Mouse (Mus musculus) 3T3-L1 (cell line): Measurements from ENCODE around the gene Ptpn13.

Source experiments
- DNase-seq: peaks from one replicate; pipeline ENCODE4 v3.0.0-alpha.2; 2015; ENCODE audit warnings: low read depth, low spot score

The Ptpn13 gene

DNA sequence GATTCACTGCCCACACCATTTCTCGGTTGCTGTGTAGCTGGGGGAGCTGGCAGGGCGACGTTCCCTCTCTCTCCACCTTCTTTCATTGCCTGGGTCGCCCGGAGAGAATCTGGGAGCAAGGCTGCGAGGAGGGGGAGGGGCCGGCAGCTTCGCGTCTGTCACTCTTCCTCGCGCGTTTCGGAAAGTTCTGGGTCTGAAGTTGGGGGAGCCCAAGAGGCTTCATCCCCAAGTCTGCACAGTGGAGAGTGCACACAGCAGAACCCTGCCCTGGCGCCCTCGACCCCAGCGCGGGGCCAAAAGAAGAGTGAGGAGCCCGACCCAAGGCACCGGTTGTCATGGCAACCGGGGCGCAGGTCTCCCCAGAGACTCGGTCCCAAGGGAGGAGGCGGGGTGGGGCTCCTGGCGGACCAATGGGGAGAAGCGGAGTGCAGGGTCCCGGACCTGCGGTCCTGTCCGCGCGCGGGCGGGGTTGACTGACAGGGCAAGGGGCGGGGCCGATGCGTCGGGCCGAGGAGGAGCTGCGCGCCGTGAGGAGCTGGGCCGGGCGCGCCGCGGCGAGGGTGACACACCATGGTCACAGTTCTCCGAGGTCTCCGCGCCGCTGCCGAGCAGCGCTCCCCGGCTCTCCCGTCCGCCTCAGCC is at the start of gene Ptpn13:
Ptpn13 (plus strand) TSS at position 515 of the 642 bp plus-strand sequence.
- peak; percentile 74 for DNase-seq

DNA sequence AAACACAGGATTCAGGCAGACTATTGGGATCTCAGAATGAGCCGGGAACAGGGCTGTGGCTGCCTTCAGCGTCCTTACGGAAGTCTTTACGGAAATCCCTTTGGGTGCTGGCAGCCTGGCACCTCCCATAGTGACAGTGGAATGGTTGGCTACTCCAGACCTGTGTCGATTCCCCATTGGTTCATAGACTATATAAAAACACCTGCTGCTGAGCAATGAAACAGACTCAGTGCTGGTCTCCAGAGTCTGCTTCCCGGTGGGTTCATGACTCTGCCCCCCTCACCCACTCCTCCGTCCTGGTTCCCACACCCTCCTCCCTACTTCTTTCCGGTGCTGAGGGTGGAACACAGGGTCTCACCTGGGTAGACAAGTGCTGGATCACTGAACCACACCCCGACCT is 49.8 kb upstream of the Ptpn13 start:
- no peak for DNase-seq

DNA sequence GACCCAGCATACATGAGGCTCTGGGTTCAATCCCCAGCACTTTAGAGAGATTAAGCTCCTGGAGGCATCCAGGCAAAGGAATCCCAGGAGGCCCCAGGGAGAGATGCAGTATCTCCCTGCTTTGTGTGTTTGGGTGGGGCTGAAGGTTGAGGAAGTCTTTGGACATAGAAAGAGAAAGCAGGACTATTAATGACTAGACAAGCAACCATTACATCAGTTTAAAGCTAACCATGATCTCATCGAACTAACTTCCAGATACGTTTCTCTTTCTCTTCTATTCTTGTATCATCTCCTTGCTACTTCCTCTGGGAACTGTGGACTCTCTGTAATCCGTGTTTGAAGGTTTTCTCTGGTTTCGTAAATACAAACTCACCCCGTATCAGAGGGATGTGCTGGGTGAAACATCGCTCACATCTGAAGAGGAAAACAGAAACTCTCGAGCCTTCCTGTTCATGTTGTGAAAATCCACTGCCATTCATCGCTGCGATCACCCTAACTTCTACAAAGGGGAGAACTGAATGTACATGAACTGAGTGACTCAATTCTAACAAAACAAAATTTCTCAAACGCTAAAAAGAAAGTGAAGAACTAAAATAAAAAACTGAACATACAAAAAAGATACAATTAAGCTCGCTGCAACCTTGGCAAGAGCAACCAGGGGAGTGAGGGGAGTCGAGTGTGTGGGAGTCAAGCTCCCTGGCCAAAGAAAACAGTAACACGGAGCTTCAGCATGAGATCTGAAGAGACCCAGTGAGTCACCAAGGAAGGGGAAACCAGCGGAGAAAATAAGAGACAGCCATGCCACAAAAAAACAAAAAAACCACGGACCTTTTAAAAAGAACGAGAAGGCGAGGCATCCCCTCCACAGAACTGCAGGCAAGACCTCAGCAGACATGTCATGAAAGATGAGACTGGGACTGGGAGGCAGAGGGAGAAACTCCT is 48.4 kb upstream of the Ptpn13 start:
- peak; percentile 81 for DNase-seq

DNA sequence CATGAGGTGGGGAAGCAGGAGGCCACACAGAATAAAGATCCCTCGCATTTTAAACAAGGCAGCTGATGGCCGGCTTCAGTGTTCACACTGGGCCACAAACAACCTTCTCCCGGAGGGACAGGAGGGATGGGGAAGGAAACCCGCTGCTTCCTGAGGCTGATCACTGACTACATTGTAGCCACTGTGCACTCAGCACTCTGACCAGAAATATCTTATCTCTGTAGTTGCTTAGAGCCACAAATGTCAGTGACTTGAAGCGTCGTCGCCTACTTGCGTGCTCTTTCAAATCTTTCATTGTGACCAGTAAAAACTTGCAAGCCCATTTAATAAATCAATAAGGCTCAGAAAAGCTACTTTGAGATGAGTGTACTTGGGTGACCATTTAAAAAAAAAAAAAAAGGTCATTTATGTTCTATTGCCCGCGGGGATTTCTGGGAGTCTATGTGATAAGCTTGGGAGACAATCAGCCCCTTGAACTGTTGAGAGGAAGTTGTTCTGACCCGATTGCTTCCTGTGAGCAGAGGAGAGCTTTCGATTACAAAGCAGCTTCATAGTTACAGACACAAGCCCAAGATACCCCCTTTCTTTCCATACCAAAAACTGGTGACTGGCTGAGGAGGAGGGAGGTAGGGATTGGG is 47.4 kb upstream of the Ptpn13 start:
- no peak for DNase-seq

DNA sequence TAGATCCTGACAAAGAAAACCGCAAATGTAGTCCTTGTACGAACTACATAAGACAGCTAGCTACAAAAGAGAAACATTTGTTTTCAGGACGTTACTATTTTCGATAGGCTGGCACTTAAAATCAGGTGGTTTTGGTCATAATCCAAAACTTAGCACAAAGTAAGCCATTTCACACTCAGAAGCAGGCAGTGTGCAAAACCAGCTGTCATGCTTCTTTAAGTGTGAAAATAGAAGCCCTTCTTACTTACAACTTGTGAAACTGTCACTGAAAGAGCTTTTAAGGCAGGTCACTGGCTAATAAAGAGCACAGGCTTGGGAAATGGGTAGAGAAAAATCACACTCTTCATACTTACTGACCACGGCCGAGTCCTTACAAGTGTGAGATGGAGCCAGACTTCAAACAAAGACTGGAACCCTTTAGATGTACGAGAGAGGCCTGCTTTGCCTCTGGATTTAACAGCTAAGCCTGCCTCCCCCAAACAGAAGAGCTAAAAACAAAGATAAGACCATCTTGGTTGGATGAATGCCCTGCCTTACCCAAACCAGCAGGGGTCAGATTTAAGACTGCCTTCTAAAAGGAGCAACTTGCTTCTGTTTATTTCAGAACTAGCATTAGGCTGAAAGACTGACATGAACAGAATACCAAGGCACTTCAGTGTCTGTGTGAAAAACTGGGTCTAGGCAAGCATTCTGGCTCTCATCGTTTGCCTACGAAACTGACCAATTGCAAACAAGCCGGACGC is 44.0 kb upstream of the Ptpn13 start:
- no peak for DNase-seq

DNA sequence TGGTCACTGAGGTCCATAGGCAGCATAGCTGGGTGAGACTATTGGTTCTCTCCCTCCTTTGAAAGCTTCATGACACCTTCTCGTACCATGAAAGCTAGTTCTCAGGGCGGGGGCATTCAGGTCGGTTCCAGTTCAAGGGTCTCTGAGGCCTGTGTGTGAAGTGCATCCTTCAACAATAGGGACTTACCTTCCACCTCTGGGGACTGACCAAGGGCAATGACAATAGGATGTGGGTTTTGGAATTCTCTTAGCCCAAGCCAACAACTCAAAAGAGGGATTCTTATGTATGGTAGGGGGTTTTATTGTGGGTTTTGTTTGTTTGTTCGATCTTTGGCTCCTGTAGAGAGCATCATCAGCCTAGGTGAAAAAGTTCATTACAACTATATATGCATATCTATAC is 42.0 kb upstream of the Ptpn13 start:
- no peak for DNase-seq

DNA sequence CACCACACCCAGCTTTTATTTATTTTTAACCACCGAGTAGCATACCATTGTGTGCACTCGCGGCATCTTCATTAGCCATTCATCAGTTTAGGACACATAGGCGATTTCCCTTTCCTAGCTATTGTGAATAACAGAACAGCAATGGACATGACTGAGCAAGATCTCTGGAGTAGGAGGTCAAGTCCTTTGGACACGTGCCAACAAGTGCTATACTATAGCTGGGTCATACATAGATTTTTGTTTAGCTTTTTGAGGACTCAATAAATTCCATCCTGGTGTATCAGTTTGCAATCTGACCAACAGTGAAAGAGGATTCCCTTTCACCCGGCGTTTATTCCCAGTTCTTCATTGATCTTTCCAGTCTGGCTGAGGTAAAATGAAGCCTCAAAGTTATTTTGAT is 41.0 kb upstream of the Ptpn13 start:
- peak; percentile 15 for DNase-seq

DNA sequence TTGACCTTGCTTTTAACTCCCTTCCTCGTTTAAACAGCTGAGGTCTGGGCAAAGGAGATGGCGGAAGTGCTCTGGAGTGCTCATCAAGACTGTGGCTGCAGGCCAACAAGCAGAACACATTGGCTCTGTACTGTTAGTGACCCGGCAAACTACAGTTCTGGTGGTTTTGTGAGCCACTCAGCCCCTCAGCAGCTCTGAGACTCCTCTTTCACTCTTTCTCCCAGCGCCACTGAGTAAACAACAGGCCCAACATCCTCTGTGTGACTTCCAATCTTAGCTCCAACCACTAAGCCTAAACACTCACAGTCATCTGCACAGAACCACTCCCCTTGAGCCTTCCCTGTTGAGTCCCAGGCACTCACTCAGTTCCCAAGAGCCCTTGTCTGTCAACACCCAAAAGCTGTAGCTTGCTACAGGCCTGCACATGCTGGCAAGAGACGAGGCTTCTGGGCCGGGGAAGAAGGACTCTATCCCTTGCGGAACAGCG is 37.4 kb upstream of the Ptpn13 start:
- DNase-seq = no peak

DNA sequence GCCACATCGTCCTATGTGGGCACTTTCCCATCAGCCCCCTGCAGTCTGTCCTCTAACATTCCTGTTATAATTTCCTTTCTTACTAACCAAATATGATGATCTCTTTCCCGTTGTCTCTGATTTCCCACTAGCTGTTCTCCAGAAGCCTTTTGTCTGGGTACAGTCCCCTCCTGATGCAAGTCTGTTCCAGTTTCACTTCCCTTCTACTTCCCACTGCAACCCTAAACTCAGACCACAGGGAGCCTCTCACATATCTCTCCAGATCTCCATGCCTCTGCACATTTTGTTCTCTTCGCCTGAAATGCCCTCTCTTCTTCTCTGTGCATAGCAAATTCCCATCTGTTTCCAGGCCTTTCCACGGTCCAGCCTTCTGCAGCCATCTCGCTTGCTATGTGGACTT is 35.6 kb upstream of the Ptpn13 start:
- no peak for DNase-seq

DNA sequence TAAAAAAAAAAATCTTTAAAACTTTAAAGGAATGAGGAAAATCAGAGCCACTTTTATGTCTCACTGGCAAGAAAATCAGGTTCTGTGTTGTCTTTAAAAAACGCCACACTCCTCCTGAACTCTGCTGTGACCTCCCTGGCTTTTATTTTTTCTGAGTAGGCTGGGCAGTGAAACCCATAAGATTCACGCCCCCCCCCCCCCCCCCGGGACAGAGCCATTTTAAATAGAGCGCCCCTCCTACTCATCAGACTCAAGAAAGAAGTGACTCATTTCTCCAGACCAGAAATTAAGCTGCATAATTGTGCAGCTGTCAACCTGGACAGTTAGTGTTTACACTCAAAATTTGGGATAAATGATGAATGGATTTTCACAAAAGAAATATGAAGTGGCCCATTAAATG is 31.8 kb upstream of the Ptpn13 start:
- peak; percentile 9 for DNase-seq

DNA sequence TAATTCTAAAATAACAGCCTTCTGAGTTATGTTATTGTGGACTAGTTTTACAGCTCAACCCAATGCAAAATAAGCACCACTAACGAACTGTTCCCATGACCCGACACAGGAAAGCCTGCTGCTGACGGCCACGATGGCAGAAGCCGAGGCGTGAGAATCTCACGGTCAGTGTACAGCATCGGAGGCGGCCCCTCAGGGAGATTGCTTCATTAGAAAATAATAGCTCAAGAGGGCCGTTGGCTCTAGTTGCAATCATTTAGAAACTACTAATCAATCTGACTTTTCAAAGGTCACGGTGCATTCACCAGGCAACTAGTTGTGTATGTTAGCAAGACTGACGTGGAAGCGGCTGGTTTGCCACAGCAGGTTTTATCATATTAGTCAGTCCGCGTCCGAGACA is 31.2 kb upstream of the Ptpn13 start:
- no peak for DNase-seq

DNA sequence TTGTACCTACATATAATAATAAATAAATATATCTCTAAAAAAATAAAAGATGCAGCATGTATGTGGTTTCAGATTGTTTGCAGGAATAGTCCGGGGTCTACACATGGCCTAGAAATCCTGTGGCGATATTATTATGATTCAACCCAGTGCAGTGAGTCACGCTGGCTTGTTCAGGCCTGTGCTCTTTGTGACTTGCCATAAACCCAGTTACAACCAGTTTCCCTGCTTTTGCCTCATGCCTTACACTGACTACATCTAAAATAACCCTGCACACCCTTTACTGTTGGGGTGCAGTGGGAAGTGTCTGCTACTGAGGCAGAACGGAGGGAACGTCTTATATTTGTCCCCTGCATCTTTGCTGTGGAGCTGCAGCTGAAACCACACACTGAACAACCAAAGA is 29.3 kb upstream of the Ptpn13 start:
- DNase-seq = no peak

DNA sequence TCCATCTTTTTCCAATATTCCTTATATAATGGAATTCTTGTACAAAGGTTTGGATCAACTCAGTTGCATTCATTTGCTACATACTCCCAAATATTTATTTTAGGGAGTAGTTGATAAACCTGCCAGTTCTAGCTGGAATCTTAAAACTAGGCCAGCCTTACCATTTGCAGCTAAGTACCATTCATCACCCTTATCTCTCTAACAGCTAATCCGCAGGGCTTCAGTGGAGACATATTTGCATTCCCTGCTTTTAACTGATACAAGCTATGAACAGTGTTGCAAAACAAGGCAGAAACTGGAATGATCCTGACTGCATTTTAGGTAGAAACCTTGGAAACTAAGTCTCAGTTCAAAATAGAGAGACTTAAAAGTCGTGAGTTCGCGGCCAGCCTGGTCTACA is 27.6 kb upstream of the Ptpn13 start:
- no peak for DNase-seq

DNA sequence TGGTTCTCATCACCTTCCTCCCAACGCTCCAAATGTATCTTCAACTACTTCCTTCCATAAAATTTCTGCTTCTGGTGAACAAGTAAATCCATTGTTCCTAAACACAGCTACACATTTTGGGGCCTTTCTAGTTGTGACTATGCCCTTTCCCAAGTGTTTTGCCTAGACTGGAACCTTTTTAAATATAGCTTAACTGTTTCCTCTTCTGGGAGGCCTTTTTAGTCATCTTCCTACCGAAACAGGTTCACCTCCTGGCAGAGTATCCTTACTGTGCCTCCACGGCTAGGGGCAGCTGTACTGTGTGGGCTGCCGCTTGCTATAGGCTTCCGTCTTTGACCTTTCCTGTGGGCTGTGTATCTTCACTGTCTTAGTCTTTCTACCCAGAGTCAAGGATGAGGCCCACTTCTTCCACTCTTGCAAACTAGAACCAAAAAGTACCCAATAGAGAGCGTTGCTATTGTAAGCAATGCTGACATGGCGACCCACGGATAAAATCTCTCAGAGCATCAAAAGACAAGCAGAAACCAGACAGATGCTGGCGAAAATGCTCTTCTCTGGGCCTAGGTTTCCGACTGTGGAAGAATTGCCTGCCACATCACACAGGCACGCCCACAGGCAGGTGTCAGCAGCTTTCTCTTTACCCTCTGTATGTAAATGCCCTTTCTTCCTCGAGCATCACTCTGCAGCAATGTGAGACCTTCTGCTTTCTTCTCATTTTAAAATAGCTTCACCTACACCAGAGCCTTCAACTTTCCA is 20.6 kb upstream of the Ptpn13 start:
- no peak for DNase-seq

DNA sequence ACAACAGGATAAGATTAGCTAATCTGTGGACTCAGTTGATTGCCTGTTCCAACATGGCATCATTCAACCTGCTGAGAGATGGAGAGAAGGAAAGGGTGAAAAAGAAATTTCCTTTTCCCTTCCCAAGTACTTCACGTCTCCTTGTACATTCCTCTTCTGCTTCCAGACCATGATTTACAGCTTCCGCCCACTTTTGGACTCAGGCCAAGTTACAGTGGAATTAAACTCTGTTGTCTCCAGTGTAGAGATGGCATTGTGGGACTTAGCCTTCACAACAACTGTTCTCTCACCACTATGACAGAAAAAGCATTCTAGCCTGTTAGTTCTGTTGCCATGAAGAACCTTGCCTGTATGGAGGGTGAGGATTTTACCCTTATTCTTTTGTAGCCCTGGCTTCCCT is 19.1 kb upstream of the Ptpn13 start:
- no peak for DNase-seq

DNA sequence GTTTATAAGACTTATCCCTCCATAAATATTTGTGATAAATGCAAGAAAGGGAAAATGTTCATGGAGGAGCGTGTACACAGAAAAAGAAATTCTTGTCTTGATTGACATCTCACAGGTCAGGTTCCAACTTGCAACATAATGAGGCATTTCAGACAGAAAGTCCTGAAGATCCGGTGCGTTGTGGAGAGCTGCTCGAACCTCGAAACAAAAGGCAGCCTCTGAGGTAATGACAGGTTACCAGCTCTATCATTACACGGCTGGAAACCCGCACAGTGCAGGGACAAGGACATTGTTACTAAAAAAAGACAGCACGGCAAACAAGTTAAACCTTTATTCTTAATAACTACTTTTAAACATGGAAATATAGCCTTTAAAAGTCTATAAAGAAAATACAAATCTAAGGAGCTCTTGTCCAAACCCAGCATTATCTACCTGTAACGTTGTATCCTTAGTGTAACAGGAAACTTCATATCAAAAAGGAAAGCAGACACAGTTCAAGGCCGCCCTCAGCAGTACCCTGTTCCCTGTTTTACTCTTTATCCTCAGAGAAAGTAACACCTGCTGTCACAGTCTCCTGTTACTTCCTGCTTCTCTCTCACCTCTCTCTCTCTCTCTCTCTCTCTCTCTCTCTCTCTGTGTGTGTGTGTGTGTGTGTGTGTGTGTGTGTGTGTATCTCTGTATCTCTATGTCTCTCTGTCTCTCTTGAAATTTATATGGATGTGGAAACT is 12.8 kb upstream of the Ptpn13 start:
- no peak for DNase-seq

DNA sequence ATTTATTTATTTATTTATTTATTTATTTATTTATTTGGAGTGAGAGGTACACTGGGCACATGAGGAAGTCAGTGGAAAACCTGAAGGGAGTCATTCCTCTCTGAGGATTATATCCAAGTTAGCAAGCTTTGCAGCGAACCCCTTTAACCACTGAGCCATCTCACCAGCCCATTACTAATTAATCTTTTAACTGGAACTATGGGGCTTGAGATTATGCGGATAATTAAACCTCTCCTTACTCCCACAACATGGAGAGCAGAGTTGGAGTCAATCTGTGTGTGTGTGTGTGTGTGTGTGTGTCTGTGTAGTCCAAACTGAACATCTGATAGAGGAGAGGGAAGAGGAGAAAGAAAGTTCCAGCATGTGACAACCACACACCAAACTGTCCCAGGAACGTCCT is 10.4 kb upstream of the Ptpn13 start:
- no peak for DNase-seq

DNA sequence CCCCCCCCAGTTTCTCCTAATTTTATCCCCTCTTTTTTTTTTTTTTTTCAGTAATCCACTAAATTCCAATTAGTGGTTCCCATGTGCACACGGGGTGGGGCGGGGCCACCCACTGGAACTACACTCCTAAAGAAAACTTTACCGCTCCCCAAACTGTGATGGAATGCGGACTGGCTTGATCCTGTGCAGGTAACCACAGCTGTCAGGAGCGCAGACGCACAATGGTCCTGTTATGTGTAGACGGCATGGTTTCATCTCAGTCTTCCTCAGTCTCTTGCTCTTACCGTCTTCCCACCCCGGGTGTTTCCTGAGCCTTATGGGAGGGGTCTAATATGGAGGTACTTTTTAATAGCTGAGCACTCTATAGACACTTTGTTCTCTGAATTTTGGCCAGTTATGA is 7.0 kb upstream of the Ptpn13 start:
- no peak for DNase-seq

DNA sequence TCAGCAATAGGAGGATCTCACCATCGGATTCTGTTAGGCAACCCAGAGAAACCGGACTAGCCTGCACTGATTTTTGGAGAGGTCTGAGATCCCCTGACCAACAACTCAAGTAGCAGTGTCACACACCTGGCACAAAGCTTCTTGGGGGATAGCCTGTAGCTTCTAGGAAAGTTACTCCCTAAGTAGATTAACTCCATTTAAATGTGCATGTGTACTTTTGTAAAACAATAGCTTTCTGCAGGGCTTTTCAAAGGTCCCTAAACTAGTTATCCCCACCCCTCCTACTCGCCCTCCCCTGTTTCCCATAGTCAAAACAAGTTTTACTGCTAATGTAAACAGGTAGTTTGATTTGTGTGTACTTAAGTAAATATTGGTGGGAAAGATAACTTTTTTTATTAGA is 6.1 kb upstream of the Ptpn13 start:
- DNase-seq = no peak

DNA sequence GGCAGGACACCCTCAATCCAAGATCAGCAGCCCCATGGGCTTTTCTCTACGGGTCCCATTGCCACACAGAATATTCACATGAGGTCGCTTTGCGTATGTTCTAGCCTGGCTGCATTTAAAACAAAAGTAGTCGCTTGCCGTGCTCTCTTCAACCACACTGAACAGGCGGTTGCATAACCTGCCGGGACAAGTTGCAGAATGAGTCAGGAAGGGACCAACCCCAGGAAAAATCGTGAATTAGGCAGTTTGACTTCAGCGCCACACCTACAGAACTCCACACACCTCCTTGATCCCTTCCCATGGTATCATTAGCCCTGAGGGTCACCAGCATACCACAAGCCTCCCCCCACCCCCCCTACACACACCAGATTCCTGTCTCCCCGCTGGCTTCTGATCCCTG is 4.4 kb upstream of the Ptpn13 start:
- DNase-seq = no peak
